Mouse (Mus musculus) forebrain, embryonic 10.5 days (tissue): ENCODE measurements around the gene Rnf151. TPM values are rescaled to one million over a fixed set of nuclear protein-coding genes. Genes with fewer than 3 reads are reported as not detected.
A peak's percentile ranks its signal among the peaks of the same experiment; 100 is the strongest.
"Not testable (repeated sequence)": the region's sequence is repeated elsewhere in the genome, so short reads cannot be mapped to it uniquely, and the experiment has no call there.

Experiments used
- DNase-seq: peaks from one replicate; pipeline ENCODE4 v3.0.0-alpha.2; 2017; ENCODE audit warnings: low spot score; ENCODE audit errors: extremely low spot score
- H3K27ac ChIP-seq: fragments of 300-500 bp; sonication (generic); 2 replicates; pipeline ENCODE4 v1.5.1; 2016; ENCODE audit warnings: mild to moderate bottlenecking
- H3K27me3 ChIP-seq: fragments of 300-500 bp; sonication (generic); 2 replicates; pipeline ENCODE4 v1.6.1; 2016; ENCODE audit warnings: mild to moderate bottlenecking; ENCODE audit not compliant: poor library complexity, severe bottlenecking
- H3K36me3 ChIP-seq: fragments of 300-500 bp; sonication (generic); replicated peaks from 2 replicates; pipeline ENCODE4 v1.6.1; 2016; ENCODE audit warnings: mild to moderate bottlenecking, moderate library complexity
- H3K4me1 ChIP-seq: fragments of 300-500 bp; sonication (generic); 2 replicates; pipeline ENCODE4 v1.6.1; 2016
- H3K4me3 ChIP-seq: fragments of 300-500 bp; sonication (generic); 2 replicates; pipeline ENCODE4 v1.5.1; 2016; ENCODE audit warnings: mild to moderate bottlenecking, moderate library complexity
- H3K9me3 ChIP-seq: fragments of 300-500 bp; sonication (generic); 2 replicates; pipeline ENCODE4 v1.6.1; 2016; ENCODE audit warnings: mild to moderate bottlenecking, moderate library complexity
- WGBS: fragments of 180-500 bp; shearing (Covaris S2); methylation state at CpG from one replicate; pipeline ENCODE4 v1.1.7; 2016; 5-methylcytosine and 5-hydroxymethylcytosine counted together
- polyA plus RNA-seq: library from polyadenylated mRNA; unstranded; fragments of >200 nt; fragmentation: Nextera tagmentation; extraction: Ambion mirVana; gene quantifications from 2 replicates; pipeline ENCODE4 v1.2.1, GENCODE M21; 2016

Gene Rnf151
- polyA plus RNA-seq, 1 experiment from 2014 or later: 0.43 TPM

- H3K27me3 ChIP-seq, H3K9me3 ChIP-seq, DNase-seq: not testable (repeated sequence)
- H3K27ac ChIP-seq: peak overlapping the region; percentile 96
- H3K36me3 ChIP-seq: peaks cover 13% of the 10 kb centered on the region
- H3K4me3 ChIP-seq: peak overlapping the region; percentile 100
- H3K4me1 ChIP-seq: peaks cover 44% of the 10 kb centered on the region
- 12% methylated on average over 15 of the region's 15 CpGs for WGBS
These were observed 48.7 kb downstream of the Rnf151 start for GRCm38 (mm10) chr17:24669214-24669544.

- no peaks in the 10 kb centered on the region for H3K9me3 ChIP-seq
- 36% methylated on average over 6 of the region's 6 CpGs for whole genome bisulfite sequencing
- no peak for DNase-seq
These were observed 50.4 kb downstream of the Rnf151 start for GRCm38 (mm10) chr17:24667416-24667815.

GRCm38 (mm10) chr17:24667011-24667410, 50.9 kb downstream of the Rnf151 start:
- not testable (repeated sequence) for DNase-seq, H3K9me3 ChIP-seq, H3K36me3 ChIP-seq, H3K27me3 ChIP-seq, H3K4me3 ChIP-seq, H3K27ac ChIP-seq
- WGBS: 72% methylated on average over 7 of the region's 7 CpGs
- H3K4me1 ChIP-seq: peaks cover 29% of the 10 kb centered on the region

More at GRCm38 (mm10) chr17:24667416-24667815, 50.4 kb downstream of the Rnf151 start:
- Histone ChIP-seq H3K4me1 (peaks cover 33% of the 10 kb centered on the region), H3K36me3 (peaks cover 2% of the 10 kb centered on the region; the same call in 1 of the 2 replicates), H3K27me3 (no peaks in the 10 kb centered on the region), H3K27ac (no peak overlapping the region), H3K4me3 (no peak overlapping the region)

Other genes starting within 250 kb of the Rnf151 start
- gene E4f1, start 247.8 kb downstream of the Rnf151 start, polyA plus RNA-seq: 32.7 and 35.2 TPM in 2 replicates
- gene Pgp, start 247.7 kb downstream of the Rnf151 start, polyA plus RNA-seq: 79.7 and 85.3 TPM in 2 replicates
- 0.23 and 0.25 TPM in 2 replicates for gene Bricd5, start 244.2 kb downstream of the Rnf151 start, polyA plus RNA-seq
- 36.8 and 40.0 TPM in 2 replicates for gene Mlst8, start 239.0 kb downstream of the Rnf151 start, polyA plus RNA-seq
- 3.8 and 4.3 TPM in 2 replicates for gene Caskin1, start 229.5 kb downstream of the Rnf151 start, polyA plus RNA-seq
- 128 and 132 TPM in 2 replicates for gene Traf7, start 190.1 kb downstream of the Rnf151 start, polyA plus RNA-seq
- gene Rab26, start 183.9 kb downstream of the Rnf151 start, polyA plus RNA-seq: 1.9 and 3.5 TPM in 2 replicates
- 12.9 and 16.3 TPM in 2 replicates for gene Pkd1, start 168.2 kb downstream of the Rnf151 start, polyA plus RNA-seq
- gene Tsc2, start 85.4 kb downstream of the Rnf151 start, polyA plus RNA-seq: 75.3 and 75.4 TPM in 2 replicates
- 26.9 and 29.5 TPM in 2 replicates for gene Nthl1, start 85.4 kb downstream of the Rnf151 start, polyA plus RNA-seq
- gene Slc9a3r2, start 67.7 kb downstream of the Rnf151 start, polyA plus RNA-seq: 25.9 and 27.1 TPM in 2 replicates
- gene Npw, start 59.6 kb downstream of the Rnf151 start, polyA plus RNA-seq: not detected in 2 replicates
- gene Zfp598, start 48.4 kb downstream of the Rnf151 start, polyA plus RNA-seq: 27.5 and 30.6 TPM in 2 replicates
- gene Syngr3, start 28.1 kb downstream of the Rnf151 start, polyA plus RNA-seq: 9.7 and 11.0 TPM in 2 replicates
- 57.7 and 60.3 TPM in 2 replicates for gene Gfer, start 21.9 kb downstream of the Rnf151 start, polyA plus RNA-seq
- 0.79 and 1.0 TPM in 2 replicates for gene Noxo1, start 21.8 kb downstream of the Rnf151 start, polyA plus RNA-seq
- gene Tbl3, start 10.4 kb downstream of the Rnf151 start, polyA plus RNA-seq: 162 and 167 TPM in 2 replicates
- 1,888 and 1,960 TPM in 2 replicates for gene Rps2, start 53 bp upstream of the Rnf151 start, polyA plus RNA-seq
- 190 and 194 TPM in 2 replicates for gene Ndufb10, start 6.4 kb upstream of the Rnf151 start, polyA plus RNA-seq
- gene Rpl3l, start 9.8 kb upstream of the Rnf151 start, polyA plus RNA-seq: not detected in 2 replicates
- gene Msrb1, start 18.6 kb upstream of the Rnf151 start, polyA plus RNA-seq: 22.2 and 22.8 TPM in 2 replicates
- gene Hs3st6, start 34.9 kb upstream of the Rnf151 start, polyA plus RNA-seq: 0.50 and 0.68 TPM in 2 replicates
- gene Meiob, start 86.2 kb upstream of the Rnf151 start, polyA plus RNA-seq: 0.09 TPM in 1 of 2 replicates, not detected in the other
- gene Hagh, start 122.1 kb upstream of the Rnf151 start, polyA plus RNA-seq: 24.5 and 26.4 TPM in 2 replicates
- gene Fahd1, start 132.3 kb upstream of the Rnf151 start, polyA plus RNA-seq: 16.6 and 19.0 TPM in 2 replicates
- gene Igfals, start 147.9 kb upstream of the Rnf151 start, polyA plus RNA-seq: 0.17 and 0.36 TPM in 2 replicates
- 81.3 and 82.5 TPM in 2 replicates for gene Nubp2, start 168.3 kb upstream of the Rnf151 start, polyA plus RNA-seq
- gene Spsb3, start 168.6 kb upstream of the Rnf151 start, polyA plus RNA-seq: 42.8 and 45.3 TPM in 2 replicates
- gene Eme2, start 177.0 kb upstream of the Rnf151 start, polyA plus RNA-seq: 30.3 and 30.4 TPM in 2 replicates
- gene Mrps34, start 177.1 kb upstream of the Rnf151 start, polyA plus RNA-seq: 100 and 103 TPM in 2 replicates
- gene Nme3, start 178.4 kb upstream of the Rnf151 start, polyA plus RNA-seq: 50.1 and 51.8 TPM in 2 replicates
- 36.2 and 37.3 TPM in 2 replicates for gene Mapk8ip3, start 218.9 kb upstream of the Rnf151 start, polyA plus RNA-seq
- 502 and 521 TPM in 2 replicates for gene Jpt2, start 242.6 kb upstream of the Rnf151 start, polyA plus RNA-seq